Mouse (Mus musculus): ENCODE data around the gene Ccnh.
"Not testable (repeated sequence)": the region's sequence is repeated elsewhere in the genome, so short reads cannot be mapped to it uniquely, and the experiment has no call there.

Gene Ccnh

GRCm38 (mm10) chr13:85188903-85189643 is at the start of gene Ccnh:
Gene Ccnh, plus strand, starts transcription at chr13:85189408.
- peak; percentile 60 for DNase-seq (ENCODE audit: low spot score)

GRCm38 (mm10) chr13:85143361-85143760 is 45.8 kb upstream of the Ccnh start:
- not testable (repeated sequence) for DNase-seq (ENCODE audit: low spot score)

- no peak for DNase-seq (ENCODE audit: low spot score)
These were observed 42.7 kb upstream of the Ccnh start for GRCm38 (mm10) chr13:85146471-85146870.

DNA sequence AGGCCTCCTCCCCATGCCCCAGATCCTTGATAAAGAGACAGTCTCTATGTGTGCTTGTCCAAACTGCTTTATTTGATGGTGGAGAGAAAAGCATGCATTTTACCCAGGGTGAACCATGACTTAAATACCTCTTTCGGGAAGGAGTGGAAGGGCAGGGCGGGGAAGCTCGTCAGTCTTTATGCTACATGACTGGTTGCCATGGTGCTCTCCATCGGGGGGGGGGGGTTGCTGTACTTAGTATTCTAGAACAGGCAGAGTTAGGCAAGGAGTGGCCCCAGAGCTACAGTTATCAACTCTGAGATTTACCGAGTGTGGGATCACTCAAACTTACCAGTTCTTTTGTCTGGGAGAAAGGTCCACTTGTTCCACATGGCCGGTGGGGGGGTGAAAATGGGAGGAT is 34.5 kb upstream of the Ccnh start:
- no peak for DNase-seq (ENCODE audit: low spot score)

DNA sequence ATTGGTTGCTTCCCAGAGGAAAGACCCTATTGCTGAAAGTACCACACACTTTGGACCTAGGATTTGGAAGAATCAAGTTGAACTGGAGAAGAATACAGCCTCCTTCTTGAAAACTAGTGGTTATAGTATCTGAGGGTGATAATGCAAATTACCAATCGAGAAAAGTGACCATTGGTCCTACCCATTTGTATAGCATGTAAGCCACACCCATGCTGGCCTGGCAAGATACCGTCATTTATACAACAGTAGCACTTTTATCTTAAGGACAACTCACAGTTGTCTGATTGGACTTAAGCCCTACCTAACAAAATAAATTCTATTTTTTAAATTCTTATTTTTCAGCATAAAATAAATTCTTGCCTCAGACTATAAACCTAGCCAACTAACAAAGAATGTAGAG is 29.2 kb upstream of the Ccnh start:
- DNase-seq (ENCODE audit: low spot score): no peak

DNA sequence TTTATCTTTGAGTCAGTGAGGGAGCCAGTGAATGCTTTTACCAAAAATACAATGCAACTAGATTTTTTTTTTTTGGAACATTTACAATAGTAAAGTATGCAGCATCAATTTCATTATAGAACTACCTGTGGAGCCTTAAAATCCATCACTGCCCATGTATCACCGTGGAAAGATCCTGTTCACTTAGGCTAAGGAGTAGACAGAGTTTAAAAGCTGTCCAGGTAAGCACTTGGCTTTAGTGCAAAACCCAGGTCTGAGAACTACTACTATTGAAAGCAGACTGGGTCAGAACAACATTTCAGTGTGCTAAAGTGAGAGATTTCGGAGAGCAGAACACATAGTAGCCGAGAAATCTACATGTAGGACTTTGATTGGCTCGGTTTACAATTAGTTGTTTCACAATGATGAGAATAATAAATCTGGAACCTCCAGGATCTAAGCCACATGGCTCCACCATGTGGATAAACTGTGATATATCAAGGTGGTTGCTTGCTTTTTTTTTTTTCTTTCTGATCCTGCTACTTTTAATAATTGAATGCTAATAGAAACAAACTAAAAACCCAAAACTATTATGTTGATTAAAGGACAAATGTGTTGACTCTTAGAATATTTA is 24.6 kb upstream of the Ccnh start:
- DNase-seq (ENCODE audit: low spot score): no peak

DNA sequence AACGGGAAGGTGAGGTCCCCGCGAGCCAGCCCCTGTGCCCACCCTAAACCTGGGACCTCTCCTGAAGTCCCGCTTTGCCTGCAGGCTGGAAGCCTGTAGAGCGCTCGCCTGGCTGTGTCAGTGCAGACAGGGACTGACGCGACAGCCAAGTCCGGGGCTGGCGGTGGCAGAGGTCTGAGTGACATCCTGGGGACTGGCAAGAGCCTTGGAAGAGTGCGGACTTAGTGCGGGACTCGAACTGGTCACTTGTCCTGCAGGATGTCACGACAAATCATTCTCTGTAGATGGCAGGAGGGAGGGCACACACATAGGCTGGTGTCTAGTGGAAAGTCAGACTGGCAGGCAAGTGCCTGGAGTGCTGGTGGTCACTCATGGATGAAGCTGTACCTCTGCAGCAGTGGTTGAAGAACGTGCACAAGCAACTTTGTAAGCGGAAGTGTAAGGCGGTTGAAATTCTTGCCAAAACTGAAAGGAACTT is 475 bp downstream of the Ccnh start:
- no peak for DNase-seq (ENCODE audit: low spot score)

DNA sequence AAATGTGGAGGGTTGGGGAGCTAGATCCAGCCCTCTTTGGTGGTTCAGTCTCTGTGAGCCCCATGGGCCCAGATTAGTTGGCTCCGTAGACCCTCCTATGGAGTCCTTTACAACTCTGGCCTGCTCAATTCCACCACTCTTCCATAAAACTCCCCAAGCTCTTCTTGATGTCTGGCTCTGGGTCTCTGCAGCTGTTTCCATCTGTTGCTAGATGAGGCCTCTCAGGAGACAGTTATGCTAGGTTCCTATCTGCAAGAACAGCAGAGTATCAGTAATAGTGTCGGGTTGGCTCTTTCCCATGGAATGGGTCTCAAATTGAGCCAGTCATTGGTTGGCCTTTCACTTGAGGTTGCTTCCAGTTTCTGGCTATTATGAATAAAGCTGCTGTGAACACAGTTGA is 2.0 kb downstream of the Ccnh start:
- no peak for DNase-seq (ENCODE audit: low spot score)

GRCm38 (mm10) chr13:85207493-85207892 is 18.3 kb downstream of the Ccnh start:
- DNase-seq (ENCODE audit: low spot score): no peak

- DNase-seq (ENCODE audit: low spot score): no peak
These were observed 19.4 kb downstream of the Ccnh start for GRCm38 (mm10) chr13:85208656-85209055.

- DNase-seq (ENCODE audit: low spot score): no peak
These were observed 21.1 kb downstream of the Ccnh start for GRCm38 (mm10) chr13:85210353-85210752.

GRCm38 (mm10) chr13:85218656-85219055 is 29.4 kb downstream of the Ccnh start:
- DNase-seq (ENCODE audit: low spot score): no peak

GRCm38 (mm10) chr13:85238760-85239159 is 49.6 kb downstream of the Ccnh start:
- DNase-seq (ENCODE audit: low spot score): no peak
